Mouse (Mus musculus) layer of hippocampus, postnatal 14 days (tissue): ENCODE results near the gene Epn2. TPM values are rescaled to one million over a fixed set of nuclear protein-coding genes. Genes with fewer than 3 reads are reported as not detected.

Source experiments
- DNase-seq, 2 experiments: peaks; one replicate each; pipeline ENCODE4 v3.0.0; 2021 to 2022; ENCODE audit warnings: low spot score in 2 of 2, mixed read lengths in 1 of 2
- total RNA-seq, 2 experiments: library from RNA; stranded (reverse); gene quantifications; 2 replicates each; pipeline ENCODE4 v1.2.3; 2021

Gene Epn2
- total RNA-seq, 2 experiments from 2014 or later, result 147 to 158 TPM

- DNase-seq, result no peak
These were observed 110.1 kb downstream of the Epn2 start for GRCm38 (mm10) chr11:61469317-61469917.

DNA sequence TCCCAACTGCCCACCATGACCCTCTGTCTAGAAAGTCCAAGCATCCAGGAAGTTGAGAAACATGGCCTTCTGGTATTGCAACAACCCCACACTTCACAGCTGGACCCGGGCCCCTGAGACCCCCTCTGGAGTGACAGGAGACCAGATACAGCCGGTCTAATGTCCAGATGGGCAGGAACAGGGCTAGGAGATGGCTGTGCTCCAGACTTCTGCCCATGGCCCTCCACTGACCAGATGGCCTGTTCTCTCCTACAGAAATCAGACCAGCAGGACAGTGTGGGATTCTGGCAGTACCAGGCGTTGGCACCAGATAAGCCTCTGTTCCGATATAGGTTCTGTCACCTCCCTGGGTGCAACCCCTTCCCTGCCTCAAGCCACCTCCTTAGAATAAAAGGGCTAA lies 111.0 kb downstream of the Epn2 start:
- DNase-seq, result no peak

Other genes starting within 250 kb of the Epn2 start
- gene Slc47a2, start 236.8 kb downstream of the Epn2 start, total RNA-seq, result under 1 TPM in 1 of 2 experiments, not detected in 1; 0.17 TPM
- under 1 TPM; 0.83 to 0.93 TPM for gene Slc47a1, start 201.3 kb downstream of the Epn2 start, total RNA-seq
- gene Rnf112, start 125.6 kb downstream of the Epn2 start, total RNA-seq, result 100 to 1,000 TPM; 328 to 329 TPM
- 10 to 100 TPM in 1 of 2 experiments, 1 to 10 TPM in 1; 8.5 to 12.5 TPM for gene Mfap4, start 94.3 kb downstream of the Epn2 start, total RNA-seq
- 10 to 100 TPM; 32.8 to 36.2 TPM for gene Mapk7, start 85.3 kb downstream of the Epn2 start, total RNA-seq
- 10 to 100 TPM; 37.3 to 37.4 TPM for gene B9d1, start 74.5 kb downstream of the Epn2 start, total RNA-seq
- 1 to 10 TPM; 7.0 to 9.0 TPM for gene Grap, start 73.6 kb upstream of the Epn2 start, total RNA-seq
- under 1 TPM in 1 of 2 experiments, not detected in 1; 0.07 TPM for gene Fam83g, start 104.4 kb upstream of the Epn2 start, total RNA-seq
- under 1 TPM; 0.48 to 0.64 TPM for gene Slc5a10, start 141.1 kb upstream of the Epn2 start, total RNA-seq
- gene Prpsap2, start 182.4 kb upstream of the Epn2 start, total RNA-seq, result 10 to 100 TPM; 40.8 to 45.7 TPM